Mouse (Mus musculus): ENCODE measurements around the gene Mroh2a. TPM values are rescaled to one million over a fixed set of nuclear protein-coding genes. Genes with fewer than 3 reads are reported as not detected.

The Mroh2a gene
- polyA plus RNA-seq (2012; ENCODE audit: low replicate concordance) = 0.09 TPM in 1 of 2 replicates, not detected in the other

DNA sequence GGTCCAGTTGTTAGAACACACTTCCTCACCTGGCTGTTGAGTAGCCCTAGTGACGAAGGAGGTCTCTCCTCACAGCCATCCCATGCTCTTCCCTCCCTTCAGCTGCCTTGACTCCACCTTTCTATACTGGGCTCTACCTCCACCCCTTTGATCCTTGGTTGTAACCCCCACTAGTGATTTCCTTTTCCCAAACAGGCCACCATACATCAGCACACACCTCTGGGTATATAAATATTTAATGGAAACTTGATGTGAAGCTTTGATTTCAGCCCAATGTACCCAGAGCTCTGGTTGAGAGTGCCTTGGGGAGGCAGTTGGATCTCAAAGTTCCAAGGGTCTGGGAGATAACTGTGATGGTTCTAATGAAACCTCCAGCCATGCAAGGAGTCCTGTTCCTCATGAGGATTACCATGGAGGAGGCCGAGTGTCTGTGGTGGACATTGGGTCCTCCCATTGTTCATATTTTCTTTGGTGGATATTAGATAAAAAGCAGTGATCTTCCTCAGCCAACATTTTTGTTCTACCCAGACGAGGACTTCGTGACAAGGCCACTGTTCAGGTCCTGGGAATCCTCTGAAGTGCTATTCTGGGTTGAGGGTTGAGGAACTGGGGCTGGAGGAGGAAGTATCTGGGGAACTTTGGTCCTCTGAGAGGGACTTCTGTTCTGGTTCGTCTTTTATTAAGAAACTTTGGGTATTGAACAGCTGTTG, at the start of gene Mroh2a:
Gene Mroh2a, plus strand, starts transcription at position 317 of the 710 bp plus-strand sequence.

GRCm38 (mm10) chr1:88200456-88200855, 26.3 kb upstream of the Mroh2a start, which contains the start of gene Ugt1a2:
TSS of gene Ugt1a2 (plus strand) at chr1:88200601.

GRCm38 (mm10) chr1:88205294-88205922, 21.4 kb upstream of the Mroh2a start, which contains the start of gene Dnajb3:
TSS of gene Dnajb3 (minus strand) at chr1:88205782.

DNA sequence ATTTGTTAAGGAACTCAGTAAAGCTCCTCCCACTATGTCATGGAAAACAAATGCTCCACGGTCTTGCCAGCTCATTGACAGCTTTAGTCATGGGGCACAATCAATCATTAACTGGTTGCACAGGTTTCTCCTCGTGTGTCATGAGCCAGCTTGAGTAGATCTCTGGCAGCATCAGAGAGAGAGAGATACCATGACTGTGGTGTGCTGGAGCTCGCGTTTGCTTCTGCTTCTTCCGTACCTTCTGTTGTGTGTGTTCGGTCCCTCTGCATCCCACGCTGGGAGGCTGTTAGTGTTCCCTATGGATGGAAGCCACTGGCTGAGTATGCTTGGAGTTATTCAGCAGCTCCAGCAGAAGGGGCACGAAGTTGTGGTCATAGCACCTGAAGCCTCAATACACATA, 15.0 kb upstream of the Mroh2a start, which contains the start of gene Ugt1a1:
Gene Ugt1a1, plus strand, starts transcription at position 148 of the 400 bp plus-strand sequence.

GRCm38 (mm10) chr1:88277098-88277817, 50.5 kb downstream of the Mroh2a start, which contains the start of the genes Hjurp and Trpm8:
TSS of gene Hjurp (minus strand) at chr1:88277633.
TSS of gene Trpm8 (plus strand) at chr1:88277661.

Other genes starting within 250 kb of the Mroh2a start
- 0.35 and 0.73 TPM in 2 replicates for gene Usp40, start 218.4 kb upstream of the Mroh2a start, polyA plus RNA-seq (2012; ENCODE audit: low replicate concordance)
- gene Ugt1a10, start 171.6 kb upstream of the Mroh2a start, polyA plus RNA-seq (2012; ENCODE audit: low replicate concordance) = 0.50 TPM in 1 of 2 replicates, not detected in the other
- gene Ugt1a9, start 156.2 kb upstream of the Mroh2a start, polyA plus RNA-seq (2012; ENCODE audit: low replicate concordance) = not detected in 2 replicates
- gene Ugt1a8, start 139.2 kb upstream of the Mroh2a start, polyA plus RNA-seq (2012; ENCODE audit: low replicate concordance) = not detected in 2 replicates
- gene Ugt1a7c, start 131.9 kb upstream of the Mroh2a start, polyA plus RNA-seq (2012; ENCODE audit: low replicate concordance) = 0.88 TPM in 1 of 2 replicates, not detected in the other
- gene Ugt1a6b, start 123.7 kb upstream of the Mroh2a start, polyA plus RNA-seq (2012; ENCODE audit: low replicate concordance) = not detected in 2 replicates
- 0.42 TPM in 1 of 2 replicates, not detected in the other for gene Ugt1a6a, start 92.2 kb upstream of the Mroh2a start, polyA plus RNA-seq (2012; ENCODE audit: low replicate concordance)
- not detected in 2 replicates for gene Ugt1a5, start 61.0 kb upstream of the Mroh2a start, polyA plus RNA-seq (2012; ENCODE audit: low replicate concordance)
- not detected in 2 replicates for gene Ugt1a2, start 26.4 kb upstream of the Mroh2a start, polyA plus RNA-seq (2012; ENCODE audit: low replicate concordance)
- gene Dnajb3, start 21.2 kb upstream of the Mroh2a start, polyA plus RNA-seq (2012; ENCODE audit: low replicate concordance) = 6.4 and 7.3 TPM in 2 replicates
- 0.21 TPM in 1 of 2 replicates, not detected in the other for gene Ugt1a1, start 15.0 kb upstream of the Mroh2a start, polyA plus RNA-seq (2012; ENCODE audit: low replicate concordance)
- gene Hjurp, start 50.6 kb downstream of the Mroh2a start, polyA plus RNA-seq (2012; ENCODE audit: low replicate concordance) = 24.4 and 27.2 TPM in 2 replicates
- gene Trpm8, start 50.7 kb downstream of the Mroh2a start, polyA plus RNA-seq (2012; ENCODE audit: low replicate concordance) = not detected in 2 replicates
- gene Spp2, start 180.0 kb downstream of the Mroh2a start, polyA plus RNA-seq (2012; ENCODE audit: low replicate concordance) = not detected in 2 replicates

Data from leukemia stem cell, adult 10-12 weeks (primary cell).